Mouse (Mus musculus) c-Kit-positive CD71-negative TER-119-negative erythroid progenitor cells, embryonic 14.5 days (primary cell): ENCODE data around the gene A830031A19Rik.
A peak's percentile ranks its signal among the peaks of the same experiment; 100 is the strongest.

Source experiments
- DNase-seq: peaks from one replicate; pipeline ENCODE4 v3.0.0-alpha.2; 2013; ENCODE audit warnings: low read depth

A830031A19Rik gene

GRCm38 (mm10) chr11:24076821-24077730 is 2.2 kb upstream of the A830031A19Rik start:
- no peak for DNase-seq

- DNase-seq: no peak
These were observed 1.3 kb upstream of the A830031A19Rik start for GRCm38 (mm10) chr11:24076127-24076650.

GRCm38 (mm10) chr11:24075486-24076126 is 752 bp upstream of the A830031A19Rik start:
- DNase-seq: no peak

GRCm38 (mm10) chr11:24074021-24074591 is 748 bp downstream of the A830031A19Rik start:
- no peak for DNase-seq

- no peak for DNase-seq
These were observed 9.5 kb downstream of the A830031A19Rik start for GRCm38 (mm10) chr11:24065313-24065712.

GRCm38 (mm10) chr11:24064221-24064620 is 10.6 kb downstream of the A830031A19Rik start:
- no peak for DNase-seq

- no peak for DNase-seq
These were observed 12.3 kb downstream of the A830031A19Rik start for GRCm38 (mm10) chr11:24062495-24063096.

- DNase-seq: no peak
These were observed 13.0 kb downstream of the A830031A19Rik start for GRCm38 (mm10) chr11:24061819-24062218.

- no peak for DNase-seq
These were observed 14.4 kb downstream of the A830031A19Rik start for GRCm38 (mm10) chr11:24060428-24060827.

- no peak for DNase-seq
These were observed 15.7 kb downstream of the A830031A19Rik start for GRCm38 (mm10) chr11:24059137-24059536.

GRCm38 (mm10) chr11:24052882-24053281 is 22.0 kb downstream of the A830031A19Rik start:
- DNase-seq: no peak

GRCm38 (mm10) chr11:24050032-24050757 is 24.7 kb downstream of the A830031A19Rik start:
- DNase-seq: no peak

GRCm38 (mm10) chr11:24049226-24050031 is 25.4 kb downstream of the A830031A19Rik start:
- DNase-seq: peak; percentile 56

GRCm38 (mm10) chr11:24044025-24044424 is 30.8 kb downstream of the A830031A19Rik start:
- no peak for DNase-seq

GRCm38 (mm10) chr11:24020760-24021159 is 54.1 kb downstream of the A830031A19Rik start:
- no peak for DNase-seq

GRCm38 (mm10) chr11:24018783-24019182 is 56.1 kb downstream of the A830031A19Rik start:
- DNase-seq: no peak

GRCm38 (mm10) chr11:24016647-24017179 is 58.1 kb downstream of the A830031A19Rik start:
- no peak for DNase-seq

- no peak for DNase-seq
These were observed 58.8 kb downstream of the A830031A19Rik start for GRCm38 (mm10) chr11:24016049-24016448.

- no peak for DNase-seq
These were observed 60.2 kb downstream of the A830031A19Rik start for GRCm38 (mm10) chr11:24014642-24015041.

- DNase-seq: no peak
These were observed 62.6 kb downstream of the A830031A19Rik start for GRCm38 (mm10) chr11:24012301-24012700.
